Mouse (Mus musculus): ENCODE measurements around the gene Ctso.
A peak's percentile ranks its signal among the peaks of the same experiment; 100 is the strongest.

DNA sequence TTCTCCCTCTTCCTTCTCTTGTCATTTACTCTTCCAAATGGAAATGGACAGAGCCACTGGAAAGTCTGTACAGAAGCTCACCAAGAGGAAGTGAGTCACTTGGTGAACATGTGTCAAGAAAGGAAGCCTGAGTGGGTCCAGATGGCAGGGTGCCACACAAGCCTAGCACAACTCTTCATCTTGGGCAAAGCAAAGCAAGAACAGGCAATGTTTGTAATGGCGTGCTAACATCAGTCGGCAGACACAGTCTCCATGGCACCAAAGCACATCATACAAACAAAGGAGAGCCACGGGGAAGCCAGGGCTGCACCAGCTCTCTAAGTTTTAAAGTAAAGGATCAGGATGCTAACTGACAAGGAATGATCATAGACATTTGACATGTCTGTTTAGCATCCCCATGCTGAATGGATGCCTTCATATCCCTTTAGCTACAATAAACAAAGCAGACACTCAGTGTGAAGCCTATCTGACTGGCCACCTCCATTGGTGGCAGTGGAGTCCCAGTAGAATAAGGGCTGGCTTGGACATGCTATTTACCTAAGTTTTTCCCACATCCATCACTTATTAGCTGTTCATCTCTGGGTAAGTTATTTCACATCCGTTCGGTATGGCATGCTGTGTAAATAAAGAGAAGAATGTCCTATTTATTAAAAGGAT lies 16.2 kb upstream of the Ctso start:
- TF ChIP-seq E2F4 (IDR thresholded peaks at IDR 0.05; ENCODE audit: insufficient read depth) (no peak), MYOD1 (IDR thresholded peaks at IDR 0.05; ENCODE audit: control insufficient read depth in 1 of 3, insufficient read length in 2 of 3, low read depth in 2 of 3) (peak in 1 of 3 experiments; percentile 25), POLR2A (IDR thresholded peaks at IDR 0.05; ENCODE audit: insufficient read length, low read depth) (no peak), CEBPB (IDR thresholded peaks at IDR 0.05; ENCODE audit: insufficient read depth, poor library complexity, severe bottlenecking) (no peak), MYOG (IDR thresholded peaks at IDR 0.05; ENCODE audit: control insufficient read depth in 1 of 3, insufficient read depth in 1 of 3, insufficient read length in 2 of 3, low read depth in 2 of 3) (no peak), MAX (IDR thresholded peaks at IDR 0.05; ENCODE audit: low read depth) (no peak), USF1 (IDR thresholded peaks at IDR 0.05; ENCODE audit: low read depth) (no peak)

Measured in myocyte (in vitro differentiated cells).